Mouse (Mus musculus) adrenal gland, adult (tissue): Measurements from ENCODE around the gene Itpkb.

Experiments
- DNase-seq, 2 experiments: peaks; one replicate each; pipeline ENCODE4 v3.0.0; 2022 to 2023; ENCODE audit warnings: low spot score in 1 of 2; ENCODE audit not compliant: inconsistent age in 2 of 2

Itpkb gene

DNA sequence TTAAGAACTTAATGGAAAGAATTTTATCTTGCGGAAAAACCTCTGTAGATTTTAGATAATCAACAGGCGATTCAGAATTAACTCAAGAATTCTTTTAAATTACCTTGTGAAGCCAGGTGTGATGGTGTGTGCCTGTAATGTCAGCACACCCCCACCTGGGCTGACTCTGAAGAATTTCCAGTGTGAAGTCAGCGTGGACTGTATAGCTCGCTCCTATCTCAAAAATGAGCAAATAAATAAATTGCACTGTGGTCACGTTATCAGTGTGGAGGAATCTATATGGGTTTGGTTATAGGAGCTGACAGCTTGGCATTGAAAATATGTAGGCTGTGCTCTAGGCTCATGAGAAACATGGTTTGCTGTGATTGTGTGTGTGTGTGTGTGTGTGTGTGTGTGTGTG lies 8.9 kb downstream of the Itpkb start:
- no peak for DNase-seq

DNA sequence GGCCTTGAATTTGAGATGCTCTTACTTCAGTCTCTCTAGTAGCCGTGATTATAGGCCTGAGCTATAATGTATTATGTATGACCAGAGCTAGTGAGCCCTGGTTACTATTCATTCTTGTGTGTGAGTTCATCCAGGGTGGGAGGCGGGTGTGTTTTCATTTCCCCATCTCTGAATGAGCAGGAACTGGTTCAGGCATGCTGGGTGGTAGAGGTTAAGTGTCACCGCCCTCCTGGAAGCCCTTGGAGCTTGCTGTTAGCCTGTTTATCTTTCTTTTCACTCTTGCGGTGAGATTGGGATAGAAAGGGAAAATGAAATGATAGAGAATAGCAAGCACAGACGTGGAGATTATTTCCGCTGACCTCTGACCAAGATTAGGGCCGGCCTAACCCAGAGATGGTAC lies 12.7 kb downstream of the Itpkb start:
- no peak for DNase-seq

- peak in 1 of 2 experiments; percentile 69 for DNase-seq
These were observed 13.3 kb downstream of the Itpkb start for GRCm38 (mm10) chr1:180343434-180344210.

GRCm38 (mm10) chr1:180345098-180345497 lies 14.8 kb downstream of the Itpkb start:
- DNase-seq = no peak

DNA sequence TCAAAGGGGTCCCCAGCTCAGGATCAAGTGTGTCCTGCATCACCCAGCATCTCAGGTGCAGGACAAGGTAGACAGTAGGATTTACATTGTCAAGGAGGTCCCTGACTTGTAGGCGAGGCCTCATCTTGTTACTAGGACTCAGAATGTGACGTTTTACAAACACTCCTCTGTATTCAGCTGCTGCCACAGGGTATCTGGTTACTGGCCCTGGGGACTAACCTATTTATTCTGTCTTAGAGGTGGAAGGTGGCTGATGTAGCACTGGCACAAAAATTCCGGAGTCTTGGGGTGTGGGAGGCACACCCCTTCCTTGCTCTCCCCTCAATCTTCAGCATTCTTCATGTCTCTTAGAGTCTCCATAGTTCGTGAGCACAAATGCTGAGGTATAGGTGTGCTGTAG lies 16.8 kb downstream of the Itpkb start:
- no peak for DNase-seq

GRCm38 (mm10) chr1:180347907-180348306 lies 17.6 kb downstream of the Itpkb start:
- no peak for DNase-seq

DNA sequence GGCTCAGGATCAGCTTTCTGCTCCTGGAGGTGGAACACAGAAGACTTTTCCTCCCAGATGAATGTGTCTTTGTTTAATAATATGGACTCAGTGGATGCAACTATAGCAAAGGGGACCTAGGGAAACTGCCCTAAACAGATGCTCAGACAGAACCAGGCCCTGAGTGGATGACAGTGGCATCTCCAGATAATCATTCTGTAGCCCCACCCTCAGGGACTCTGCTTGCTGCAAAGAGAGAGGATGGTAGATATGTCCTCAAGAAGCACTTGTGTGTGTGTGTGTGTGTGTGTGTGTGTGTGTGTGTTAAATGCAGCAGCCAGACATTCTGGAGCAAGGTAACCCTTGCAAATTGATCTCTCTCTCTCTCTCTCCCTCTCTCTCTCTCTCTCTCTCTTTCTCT lies 18.8 kb downstream of the Itpkb start:
- DNase-seq = no peak

DNA sequence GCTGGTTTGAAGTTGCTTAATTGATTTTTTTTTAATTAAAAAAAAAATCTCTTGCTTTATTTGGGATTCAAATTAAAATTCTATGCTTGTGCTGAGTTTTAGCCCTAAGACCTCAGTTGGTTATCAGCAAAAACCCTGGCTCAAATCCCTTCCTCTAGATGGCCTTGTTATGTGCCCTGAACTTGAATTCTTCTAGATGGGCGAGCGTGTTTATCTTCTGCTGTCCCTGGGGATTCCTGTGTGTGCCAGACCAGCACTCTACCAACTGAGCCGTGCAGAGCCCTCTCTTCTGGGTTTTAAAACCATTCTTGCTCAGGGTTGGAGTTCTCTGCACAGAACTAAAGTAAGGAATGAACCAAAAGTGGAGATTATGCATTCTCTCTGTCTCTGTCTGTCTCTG lies 22.0 kb downstream of the Itpkb start:
- DNase-seq = peak in 1 of 2 experiments; percentile 80

- DNase-seq = peak in 1 of 2 experiments; percentile 69
These were observed 23.8 kb downstream of the Itpkb start for GRCm38 (mm10) chr1:180354129-180354528.

DNA sequence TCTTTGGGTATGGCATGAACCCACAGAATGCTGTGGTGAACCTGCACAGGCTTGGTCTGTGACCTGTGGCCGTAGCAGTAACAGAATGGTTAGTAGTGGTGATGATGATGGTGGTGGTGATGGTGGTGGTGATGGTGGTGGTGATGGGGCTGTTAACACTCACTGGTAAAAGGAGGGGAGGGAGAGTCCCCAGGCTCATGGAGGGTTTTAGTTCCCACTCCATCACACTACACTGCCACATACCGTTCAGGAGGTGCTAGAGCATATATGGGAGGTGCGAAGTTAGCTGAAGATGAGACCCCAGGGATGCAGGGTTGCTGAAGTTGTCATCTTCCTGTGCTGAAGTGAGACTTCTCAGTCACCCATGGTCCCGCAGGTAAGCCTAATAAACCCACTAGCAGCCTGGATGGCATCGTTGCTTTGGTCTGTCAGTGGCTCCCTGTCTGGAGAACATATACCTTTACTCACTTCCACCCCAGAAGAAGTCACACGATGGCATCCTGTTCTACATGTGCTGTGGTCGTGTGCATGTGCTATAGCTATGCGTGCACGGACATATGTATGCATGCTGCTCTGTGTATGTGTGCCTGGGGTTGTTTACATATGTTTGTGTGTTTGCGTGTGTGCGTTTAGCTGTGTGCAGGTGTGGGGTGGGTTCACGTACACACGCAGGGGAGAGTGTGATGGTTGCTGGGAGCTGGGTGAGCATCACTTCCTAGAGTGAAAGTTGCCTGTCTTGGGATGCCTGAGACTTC lies 24.9 kb downstream of the Itpkb start:
- DNase-seq = no peak

DNA sequence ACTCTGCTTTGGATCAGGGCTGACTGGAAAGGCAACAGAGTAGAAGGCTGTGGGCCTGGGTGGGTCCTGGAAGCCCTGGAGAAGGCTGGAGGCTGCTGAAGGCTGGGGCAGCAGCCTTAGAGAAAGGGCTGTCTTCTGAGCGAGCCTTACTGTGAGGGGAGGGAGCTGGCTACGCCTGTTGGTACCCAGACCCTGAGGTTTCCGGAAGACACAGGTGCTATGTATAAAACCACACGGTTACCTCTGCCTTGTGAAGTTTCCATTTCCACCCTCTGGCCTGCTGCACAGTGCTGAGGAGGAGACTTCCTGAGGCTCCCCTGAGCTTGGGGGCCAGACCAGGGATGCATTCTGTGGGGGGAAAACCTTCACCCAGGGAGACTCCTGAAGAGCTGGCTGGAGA lies 25.9 kb downstream of the Itpkb start:
- DNase-seq = no peak

DNA sequence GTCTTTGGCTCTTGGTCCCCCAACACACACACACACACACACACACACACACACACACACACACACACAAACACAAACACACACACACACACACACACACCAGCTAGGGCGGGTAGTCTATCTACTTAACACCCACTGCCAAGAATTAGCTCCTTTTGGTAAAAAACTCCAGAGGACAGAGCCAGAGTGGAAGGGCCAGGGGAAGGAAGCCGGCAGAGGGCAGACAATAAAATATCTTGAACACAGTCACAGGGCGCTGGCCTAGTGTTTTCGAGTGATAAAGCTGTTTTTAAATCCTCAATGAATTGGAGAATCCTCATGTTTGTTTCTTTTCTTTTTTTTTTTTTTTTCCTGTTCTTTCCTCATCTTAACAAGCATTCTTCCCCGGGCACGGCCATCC lies 26.6 kb downstream of the Itpkb start:
- DNase-seq = no peak

DNA sequence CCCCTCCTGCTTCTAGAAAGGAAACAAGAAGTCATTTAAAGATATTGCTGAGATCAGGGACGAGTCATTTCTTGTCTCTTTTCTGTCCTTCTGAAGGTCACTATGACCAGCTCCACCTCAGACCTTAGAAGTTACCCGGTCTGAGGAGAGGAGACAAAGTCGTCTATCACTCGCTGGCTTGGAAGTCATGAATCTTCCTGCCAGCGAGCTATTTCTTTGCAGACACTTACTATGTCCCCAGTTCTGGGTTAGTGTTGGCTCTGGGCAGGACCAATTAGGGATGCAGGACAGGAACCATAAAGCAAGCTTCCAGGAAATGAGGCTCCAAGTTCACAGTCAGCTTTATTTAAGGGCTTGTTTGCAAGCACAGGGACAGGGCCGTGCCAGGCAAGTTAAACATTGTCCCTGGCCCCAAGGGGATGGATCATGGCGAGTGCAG lies 27.6 kb downstream of the Itpkb start:
- peak in 1 of 2 experiments; percentile 77 for DNase-seq

DNA sequence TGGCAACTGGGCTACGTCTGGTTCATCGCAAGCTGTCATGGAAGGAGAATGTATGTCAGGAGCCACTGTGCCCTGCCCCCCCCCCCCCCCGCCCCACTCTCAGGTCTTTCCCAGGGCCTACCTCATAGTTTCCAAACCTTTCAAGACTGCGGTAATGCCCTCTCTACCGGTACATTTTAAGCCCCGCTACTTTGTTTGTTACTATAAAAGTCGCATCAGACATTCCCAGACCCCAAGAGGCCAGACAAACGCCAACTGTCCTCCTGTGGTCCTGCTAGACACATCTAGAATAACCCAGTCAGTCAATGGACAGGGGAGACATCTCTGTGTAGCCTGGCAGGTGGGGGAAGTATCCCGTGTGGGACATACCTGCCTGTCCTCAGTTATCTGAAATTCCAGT lies 28.2 kb downstream of the Itpkb start:
- no peak for DNase-seq

GRCm38 (mm10) chr1:180359311-180359710 lies 29.0 kb downstream of the Itpkb start:
- DNase-seq = no peak

- DNase-seq = no peak
These were observed 31.9 kb downstream of the Itpkb start for GRCm38 (mm10) chr1:180362176-180362575.

DNA sequence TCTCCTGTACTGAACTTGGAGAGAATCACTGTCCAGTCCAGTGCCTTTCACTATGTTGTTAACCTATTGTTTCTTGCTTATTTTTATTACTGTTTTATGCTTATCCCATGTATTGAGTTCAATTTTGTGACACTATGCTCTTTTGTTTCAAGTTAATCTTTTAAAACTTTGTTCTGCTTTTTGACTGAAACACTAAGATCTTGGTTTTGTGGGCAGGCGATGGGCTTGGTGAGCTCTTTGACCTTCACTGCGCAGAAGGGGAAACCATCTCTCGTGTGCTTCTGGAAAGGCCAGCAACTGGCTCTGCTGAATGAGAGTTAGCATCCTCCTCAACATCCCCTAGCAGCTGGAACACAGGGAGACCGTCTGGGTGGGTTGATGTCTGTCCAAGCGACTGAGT lies 32.6 kb downstream of the Itpkb start:
- no peak for DNase-seq

GRCm38 (mm10) chr1:180363317-180363716 lies 33.0 kb downstream of the Itpkb start:
- peak in 1 of 2 experiments; percentile 53 for DNase-seq

GRCm38 (mm10) chr1:180364005-180364404 lies 33.7 kb downstream of the Itpkb start:
- peak; percentile 73 to 90 for DNase-seq

GRCm38 (mm10) chr1:180364720-180365119 lies 34.4 kb downstream of the Itpkb start:
- no peak for DNase-seq

DNA sequence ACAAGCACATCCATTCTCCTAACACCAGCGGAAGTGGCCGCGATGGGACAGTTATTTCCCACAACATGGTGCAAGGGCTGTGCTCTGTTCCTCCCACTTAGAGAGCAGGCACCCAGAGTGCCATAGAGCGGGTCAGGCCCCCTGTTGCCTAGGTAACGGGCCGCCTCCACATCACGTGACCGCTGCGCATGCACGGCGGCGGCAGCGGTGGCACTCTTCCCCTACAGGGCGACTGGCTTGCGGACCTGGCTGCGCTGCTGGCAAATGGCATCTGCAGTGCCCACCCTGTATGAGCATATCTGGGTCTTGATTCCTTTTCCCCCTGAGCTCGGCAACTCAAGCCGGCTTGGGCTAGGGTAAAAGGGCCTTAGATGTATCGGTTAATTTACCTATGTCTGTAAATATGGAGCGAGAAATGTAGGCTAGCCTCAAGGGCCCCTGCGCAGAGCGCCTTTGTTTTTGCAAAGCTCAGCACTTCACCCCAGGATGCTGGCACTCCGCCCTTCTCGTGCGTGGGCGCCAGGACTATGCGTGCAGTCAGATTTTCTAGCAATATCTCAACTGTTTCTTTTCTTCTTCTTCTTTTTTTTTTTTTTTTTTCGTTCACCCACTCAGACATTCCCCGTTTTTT lies 35.0 kb downstream of the Itpkb start:
- DNase-seq = peak; percentile 95 to 98
